Mouse (Mus musculus) hindbrain, embryonic 16.5 days (tissue): ENCODE data around the gene Bpifb4. TPM values are rescaled to one million over a fixed set of nuclear protein-coding genes. Genes with fewer than 3 reads are reported as not detected.

Source experiments
- ATAC-seq: fragments of 200-750 bp; cut with Nextera tagmentation; 2 replicates; pipeline ENCODE4 v1.8.0; 2017; ENCODE audit warnings: moderate TSS enrichment, moderate library complexity
- H3K27ac ChIP-seq: fragments of 300-500 bp; sonication (generic); 2 replicates; pipeline ENCODE4 v1.5.1; 2014; ENCODE audit warnings: low read depth, mild to moderate bottlenecking, control low read depth, low read length, moderate library complexity
- H3K27me3 ChIP-seq: fragments of 300-500 bp; sonication (generic); replicated peaks from 2 replicates; pipeline ENCODE4 v1.6.1; 2014; ENCODE audit warnings: low read length; ENCODE audit not compliant: control insufficient read depth, insufficient read depth
- H3K36me3 ChIP-seq: fragments of 300-500 bp; sonication (generic); 2 replicates; pipeline ENCODE4 v1.6.1; 2014; ENCODE audit warnings: mild to moderate bottlenecking, low read length, moderate library complexity, mixed read lengths; ENCODE audit not compliant: control insufficient read depth, insufficient read depth
- H3K4me1 ChIP-seq: fragments of 300-500 bp; sonication (generic); 2 replicates; pipeline ENCODE4 v1.6.1; 2014; ENCODE audit warnings: low read depth, low read length; ENCODE audit not compliant: control insufficient read depth, insufficient read depth
- H3K4me2 ChIP-seq: fragments of 300-500 bp; sonication (generic); 2 replicates; pipeline ENCODE4 v1.6.1; 2014; ENCODE audit warnings: mild to moderate bottlenecking, low read length, control low read depth, moderate library complexity
- H3K4me3 ChIP-seq: fragments of 300-500 bp; sonication (generic); 2 replicates; pipeline ENCODE4 v1.5.1; 2014; ENCODE audit warnings: mild to moderate bottlenecking, low read length, control low read depth, moderate library complexity
- H3K9ac ChIP-seq: fragments of 300-500 bp; sonication (generic); 2 replicates; pipeline ENCODE4 v1.6.1; 2014; ENCODE audit warnings: low read depth, mild to moderate bottlenecking, control low read depth, low read length, moderate library complexity
- H3K9me3 ChIP-seq: fragments of 300-500 bp; sonication (generic); 2 replicates; pipeline ENCODE4 v1.6.1; 2014; ENCODE audit warnings: mild to moderate bottlenecking, low read length, moderate library complexity; ENCODE audit not compliant: control insufficient read depth
- WGBS: fragments of 180-500 bp; shearing (Covaris S2); extraction: QIAGEN DNeasy Blood & Tissue Kit; methylation state at CpG from one replicate; pipeline ENCODE4 v1.1.7; 2014; 5-methylcytosine and 5-hydroxymethylcytosine counted together
- polyA plus RNA-seq: library from polyadenylated mRNA; unstranded; fragments of >200 nt; fragmentation: Nextera tagmentation; extraction: Ambion mirVana; gene quantifications from 2 replicates; pipeline ENCODE4 v1.2.1, GENCODE M21; 2015

Bpifb4 gene
- polyA plus RNA-seq, 1 experiment from 2014 or later: not detected

DNA sequence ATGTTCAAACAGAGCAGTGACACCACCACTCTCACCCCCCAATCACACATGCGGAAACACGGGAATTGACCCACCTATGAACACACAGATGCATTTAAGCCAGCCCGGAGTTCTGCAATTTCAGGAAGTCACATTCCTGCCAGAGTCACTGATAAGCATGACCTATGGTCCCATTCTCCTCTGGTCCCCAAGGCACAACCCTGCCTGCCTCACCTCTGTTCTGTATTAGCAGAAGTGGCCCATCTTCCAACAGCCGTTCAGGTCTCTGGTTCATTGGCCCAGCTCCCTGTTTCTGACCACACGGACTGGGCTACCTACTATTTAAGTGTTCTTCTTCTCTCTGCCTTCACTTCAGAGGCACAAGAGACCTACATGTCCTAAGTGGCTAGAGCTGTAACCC, 36.6 kb downstream of the Bpifb4 start, which contains the start of gene Bpifa6:
Bpifa6 (plus strand) TSS at position 364 of the 400 bp plus-strand sequence.
- Histone ChIP-seq H3K4me2 (no peak within 1 kb of the TSS), H3K27me3 (no peaks in the 10 kb centered on the region), H3K36me3 (no peaks in the 10 kb centered on the region), H3K9me3 (no peaks in the 10 kb centered on the region), H3K4me1 (no peaks in the 10 kb centered on the region), H3K9ac (no peak within 1 kb of the TSS), H3K27ac (no peak within 1 kb of the TSS), H3K4me3 (no peak within 1 kb of the TSS)
- no peak for ATAC-seq
- WGBS: 93% methylated on average over 5 of the region's 5 CpGs

- Histone ChIP-seq H3K9ac (no peak overlapping the region), H3K36me3 (no peaks in the 10 kb centered on the region), H3K4me3 (no peak overlapping the region), H3K4me1 (no peaks in the 10 kb centered on the region), H3K27ac (no peak overlapping the region), H3K9me3 (no peaks in the 10 kb centered on the region), H3K4me2 (no peak overlapping the region), H3K27me3 (no peaks in the 10 kb centered on the region)
- 4% methylated on average over 7 of the region's 7 CpGs for WGBS
- no peak for ATAC-seq
Measured at GRCm38 (mm10) chr2:153995770-153996169, 57.8 kb downstream of the Bpifb4 start.

- no peak overlapping the region for H3K4me3 ChIP-seq
- no peak for ATAC-seq
- no peaks in the 10 kb centered on the region for H3K27me3 ChIP-seq
- H3K36me3 ChIP-seq: no peaks in the 10 kb centered on the region
- no peaks in the 10 kb centered on the region for H3K4me1 ChIP-seq
- 77% methylated on average over 3 of the region's 3 CpGs for WGBS
- H3K4me2 ChIP-seq: no peak overlapping the region
- H3K27ac ChIP-seq: no peak overlapping the region
- no peaks in the 10 kb centered on the region for H3K9me3 ChIP-seq
- no peak overlapping the region for H3K9ac ChIP-seq
Measured at GRCm38 (mm10) chr2:154000501-154000900, 62.5 kb downstream of the Bpifb4 start.

- ATAC-seq: no peak
- no peaks in the 10 kb centered on the region for H3K27me3 ChIP-seq
- H3K9ac ChIP-seq: no peak overlapping the region
Measured at GRCm38 (mm10) chr2:154001056-154001455, 63.0 kb downstream of the Bpifb4 start.

DNA sequence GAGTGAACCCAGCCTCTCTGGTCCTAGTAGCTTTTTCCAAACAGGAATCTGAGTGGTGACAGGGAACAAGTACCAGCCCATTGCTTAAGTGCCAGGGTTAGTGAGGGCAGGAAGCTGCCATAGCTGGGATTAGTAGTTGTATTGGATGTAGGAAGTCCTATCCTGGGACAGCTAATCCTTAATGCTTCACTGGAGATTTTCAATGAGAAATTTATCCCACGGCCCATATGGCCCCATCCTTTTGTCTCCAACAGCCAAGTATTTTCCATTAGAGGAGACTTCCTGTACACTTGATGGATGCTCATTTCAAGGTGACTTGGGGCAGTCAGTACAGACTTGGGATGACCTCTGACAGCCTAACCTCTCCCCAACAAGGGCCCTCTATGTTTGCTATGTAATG, 66.4 kb downstream of the Bpifb4 start:
- no peak for ATAC-seq
- 30% methylated on average over 1 of the region's 1 CpGs for WGBS
- Histone ChIP-seq H3K9me3 (no peaks in the 10 kb centered on the region), H3K27me3 (no peaks in the 10 kb centered on the region), H3K4me3 (no peak overlapping the region), H3K36me3 (no peaks in the 10 kb centered on the region), H3K4me1 (no peaks in the 10 kb centered on the region), H3K4me2 (no peak overlapping the region), H3K9ac (no peak overlapping the region), H3K27ac (no peak overlapping the region)

More at GRCm38 (mm10) chr2:154001056-154001455, 63.0 kb downstream of the Bpifb4 start:
- H3K36me3 ChIP-seq: no peaks in the 10 kb centered on the region
- no peak overlapping the region for H3K27ac ChIP-seq
- H3K4me3 ChIP-seq: no peak overlapping the region
- H3K9me3 ChIP-seq: no peaks in the 10 kb centered on the region
- H3K4me2 ChIP-seq: no peak overlapping the region
- H3K4me1 ChIP-seq: no peaks in the 10 kb centered on the region

DNA sequence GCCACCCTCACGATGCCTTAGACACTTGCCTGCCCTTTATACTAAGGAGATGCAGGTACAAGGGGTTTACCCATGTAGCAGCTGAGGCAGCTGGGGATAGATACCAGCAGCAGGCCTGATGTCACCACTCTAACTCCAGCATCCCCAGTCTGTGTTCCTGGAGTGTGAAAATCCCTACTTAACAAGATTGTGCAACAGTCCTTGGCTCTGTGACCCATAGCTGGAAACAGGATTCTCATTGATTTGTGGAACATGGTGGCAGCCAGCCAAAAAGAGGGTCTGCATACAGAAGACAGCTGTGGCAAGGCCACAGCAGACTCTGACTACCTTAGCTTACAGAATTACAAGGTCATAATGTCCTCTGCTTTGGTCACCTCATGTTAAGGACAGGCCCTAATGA, 67.1 kb downstream of the Bpifb4 start:
- ATAC-seq: no peak
- no peak overlapping the region for H3K4me3 ChIP-seq
- H3K27me3 ChIP-seq: no peaks in the 10 kb centered on the region
- no peak overlapping the region for H3K4me2 ChIP-seq
- H3K4me1 ChIP-seq: no peaks in the 10 kb centered on the region
- no peaks in the 10 kb centered on the region for H3K36me3 ChIP-seq
- 95% methylated on average over 1 of the region's 1 CpGs for WGBS
- H3K9me3 ChIP-seq: no peaks in the 10 kb centered on the region
- H3K27ac ChIP-seq: no peak overlapping the region
- H3K9ac ChIP-seq: no peak overlapping the region

DNA sequence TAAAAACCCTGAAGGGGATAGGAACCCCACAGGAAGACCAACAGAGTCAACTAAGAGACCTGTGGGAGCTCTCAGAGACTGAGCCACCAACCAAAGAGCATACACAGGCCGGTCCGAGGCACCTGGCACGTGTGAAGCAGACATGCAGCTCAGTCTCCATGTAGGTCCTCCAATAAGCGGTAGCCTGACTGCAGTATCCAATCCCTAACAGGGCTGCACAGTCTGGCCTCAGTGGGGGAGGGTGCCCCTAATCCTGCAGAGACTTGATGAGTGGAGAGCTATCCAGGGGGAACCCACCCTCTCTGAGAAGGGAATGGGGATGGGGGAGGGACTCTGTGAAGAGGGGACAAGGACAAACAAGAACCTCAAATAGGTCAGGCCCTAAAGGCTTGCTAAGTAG, 67.7 kb downstream of the Bpifb4 start:
- no peak overlapping the region for H3K4me3 ChIP-seq
- H3K9me3 ChIP-seq: no peaks in the 10 kb centered on the region
- no peak overlapping the region for H3K4me2 ChIP-seq
- ATAC-seq: no peak
- 94% methylated on average over 2 of the region's 4 CpGs for WGBS
- H3K27me3 ChIP-seq: no peaks in the 10 kb centered on the region
- H3K27ac ChIP-seq: no peak overlapping the region
- H3K9ac ChIP-seq: no peak overlapping the region
- no peaks in the 10 kb centered on the region for H3K36me3 ChIP-seq
- H3K4me1 ChIP-seq: no peaks in the 10 kb centered on the region

GRCm38 (mm10) chr2:154006331-154006730, 68.3 kb downstream of the Bpifb4 start:
- Histone ChIP-seq H3K4me3 (no peak overlapping the region), H3K9ac (no peak overlapping the region), H3K27me3 (no peaks in the 10 kb centered on the region), H3K9me3 (no peaks in the 10 kb centered on the region), H3K27ac (no peak overlapping the region), H3K4me1 (no peaks in the 10 kb centered on the region), H3K4me2 (no peak overlapping the region), H3K36me3 (no peaks in the 10 kb centered on the region)
- no peak for ATAC-seq
- 82% methylated on average over 2 of the region's 2 CpGs for WGBS

GRCm38 (mm10) chr2:154007381-154007780, 69.4 kb downstream of the Bpifb4 start:
- H3K4me3 ChIP-seq: no peak overlapping the region
- H3K36me3 ChIP-seq: no peaks in the 10 kb centered on the region
- no peak overlapping the region for H3K27ac ChIP-seq
- H3K9ac ChIP-seq: no peak overlapping the region
- H3K4me1 ChIP-seq: no peaks in the 10 kb centered on the region
- H3K4me2 ChIP-seq: no peak overlapping the region
- H3K27me3 ChIP-seq: no peaks in the 10 kb centered on the region
- WGBS: 80% methylated on average over 1 of the region's 1 CpGs
- H3K9me3 ChIP-seq: no peaks in the 10 kb centered on the region
- no peak for ATAC-seq

GRCm38 (mm10) chr2:154007965-154008364, 70.0 kb downstream of the Bpifb4 start, which contains the start of gene Bpifa2:
Bpifa2 (plus strand) TSS chr2:154008265.
- H3K4me1 ChIP-seq: no peaks in the 10 kb centered on the region
- H3K9ac ChIP-seq: no peak within 1 kb of the TSS
- H3K4me3 ChIP-seq: no peak within 1 kb of the TSS
- H3K27me3 ChIP-seq: no peaks in the 10 kb centered on the region
- H3K9me3 ChIP-seq: no peaks in the 10 kb centered on the region
- WGBS: 83% methylated on average over 3 of the region's 3 CpGs
- ATAC-seq: no peak
- no peak within 1 kb of the TSS for H3K4me2 ChIP-seq
- no peaks in the 10 kb centered on the region for H3K36me3 ChIP-seq
- H3K27ac ChIP-seq: no peak within 1 kb of the TSS
